Mouse (Mus musculus): ENCODE data around the gene Apobec3. TPM values are rescaled to one million over a fixed set of nuclear protein-coding genes. Genes with fewer than 3 reads are reported as not detected.
"Not testable (repeated sequence)": the region's sequence is repeated elsewhere in the genome, so short reads cannot be mapped to it uniquely, and the experiment has no call there.

Apobec3 gene
- polyA plus RNA-seq, 1 experiment from 2014 or later: 3.5 TPM

GRCm38 (mm10) chr15:79898988-79899387 is 7.5 kb downstream of the Apobec3 start:
- Histone ChIP-seq H3K9me3 (no peaks in the 10 kb centered on the region), H3K9ac (no peak overlapping the region), H3K27ac (no peak overlapping the region), H3K27me3 (replicated peaks) (no peaks in the 10 kb centered on the region), H3K4me1 (no peaks in the 10 kb centered on the region), H3K4me2 (no peak overlapping the region), H3K36me3 (replicated peaks) (no peaks in the 10 kb centered on the region), H3K4me3 (no peak overlapping the region)
- WGBS: 85% methylated on average over 5 of the region's 5 CpGs
- ATAC-seq (replicated peaks): no peak

GRCm38 (mm10) chr15:79899828-79900510 is 8.5 kb downstream of the Apobec3 start:
- no peak for ATAC-seq (replicated peaks)
- Histone ChIP-seq H3K9ac (no peak overlapping the region), H3K27me3 (replicated peaks) (no peaks in the 10 kb centered on the region), H3K36me3 (replicated peaks) (no peaks in the 10 kb centered on the region), H3K4me2 (no peak overlapping the region), H3K4me3 (no peak overlapping the region), H3K4me1 (no peaks in the 10 kb centered on the region), H3K27ac (no peak overlapping the region), H3K9me3 (no peaks in the 10 kb centered on the region)
- WGBS: 94% methylated on average over 6 of the region's 6 CpGs

- Histone ChIP-seq H3K27ac (no peak overlapping the region), H3K36me3 (replicated peaks) (no peaks in the 10 kb centered on the region), H3K4me3 (no peak overlapping the region), H3K9me3 (no peaks in the 10 kb centered on the region), H3K4me2 (no peak overlapping the region), H3K4me1 (no peaks in the 10 kb centered on the region), H3K27me3 (replicated peaks) (no peaks in the 10 kb centered on the region), H3K9ac (no peak overlapping the region)
- ATAC-seq (replicated peaks): no peak
- 76% methylated on average over 7 of the region's 7 CpGs for WGBS
Observed at GRCm38 (mm10) chr15:79900751-79901150, 9.3 kb downstream of the Apobec3 start.

GRCm38 (mm10) chr15:79901399-79901798 is 9.9 kb downstream of the Apobec3 start:
- Histone ChIP-seq H3K4me1 (no peaks in the 10 kb centered on the region), H3K27ac (no peak overlapping the region), H3K4me3 (no peak overlapping the region), H3K9me3 (no peaks in the 10 kb centered on the region), H3K9ac (no peak overlapping the region), H3K27me3 (replicated peaks) (no peaks in the 10 kb centered on the region), H3K36me3 (replicated peaks) (no peaks in the 10 kb centered on the region), H3K4me2 (no peak overlapping the region)
- no peak for ATAC-seq (replicated peaks)
- 82% methylated on average over 2 of the region's 2 CpGs for WGBS

GRCm38 (mm10) chr15:79903081-79903480 is 11.6 kb downstream of the Apobec3 start:
- H3K4me3 ChIP-seq; ATAC-seq (replicated peaks); H3K36me3 ChIP-seq (replicated peaks); H3K9me3 ChIP-seq; H3K9ac ChIP-seq; H3K4me1 ChIP-seq; H3K4me2 ChIP-seq; H3K27ac ChIP-seq; H3K27me3 ChIP-seq (replicated peaks): not testable (repeated sequence)
- WGBS: 98% methylated on average over 8 of the region's 8 CpGs

GRCm38 (mm10) chr15:79903963-79904362 is 12.5 kb downstream of the Apobec3 start:
- Histone ChIP-seq H3K4me2 (no peak overlapping the region), H3K36me3 (replicated peaks) (no peaks in the 10 kb centered on the region), H3K4me1 (no peaks in the 10 kb centered on the region), H3K9ac (no peak overlapping the region), H3K27ac (no peak overlapping the region), H3K4me3 (no peak overlapping the region), H3K9me3 (no peaks in the 10 kb centered on the region), H3K27me3 (replicated peaks) (no peaks in the 10 kb centered on the region)
- ATAC-seq (replicated peaks): no peak

GRCm38 (mm10) chr15:79904678-79905077 is 13.2 kb downstream of the Apobec3 start:
- H3K27me3 ChIP-seq (replicated peaks); H3K9ac ChIP-seq; H3K4me3 ChIP-seq; ATAC-seq (replicated peaks); H3K4me2 ChIP-seq; H3K27ac ChIP-seq; H3K9me3 ChIP-seq; H3K4me1 ChIP-seq; H3K36me3 ChIP-seq (replicated peaks): not testable (repeated sequence)
- 76% methylated on average over 11 of the region's 11 CpGs for WGBS

GRCm38 (mm10) chr15:79905211-79905610 is 13.8 kb downstream of the Apobec3 start:
- 65% methylated on average over 12 of the region's 12 CpGs for WGBS
- no peak for ATAC-seq (replicated peaks)
- H3K36me3 ChIP-seq (replicated peaks): no peaks in the 10 kb centered on the region

GRCm38 (mm10) chr15:79906855-79907254 is 15.4 kb downstream of the Apobec3 start:
- Histone ChIP-seq H3K9ac (no peak overlapping the region), H3K27ac (no peak overlapping the region), H3K36me3 (replicated peaks) (no peaks in the 10 kb centered on the region), H3K4me3 (no peak overlapping the region), H3K4me2 (no peak overlapping the region), H3K9me3 (no peaks in the 10 kb centered on the region), H3K4me1 (no peaks in the 10 kb centered on the region), H3K27me3 (replicated peaks) (no peaks in the 10 kb centered on the region)
- WGBS: 53% methylated on average over 14 of the region's 14 CpGs
- ATAC-seq (replicated peaks): no peak

More at GRCm38 (mm10) chr15:79905211-79905610, 13.8 kb downstream of the Apobec3 start:
- Histone ChIP-seq H3K9me3 (no peaks in the 10 kb centered on the region), H3K27ac (no peak overlapping the region), H3K9ac (no peak overlapping the region), H3K4me2 (no peak overlapping the region), H3K4me3 (no peak overlapping the region), H3K27me3 (replicated peaks) (no peaks in the 10 kb centered on the region), H3K4me1 (no peaks in the 10 kb centered on the region)

- not testable (repeated sequence) for H3K4me2 ChIP-seq; H3K4me3 ChIP-seq; H3K36me3 ChIP-seq (replicated peaks); H3K27ac ChIP-seq; H3K9me3 ChIP-seq; H3K4me1 ChIP-seq; H3K9ac ChIP-seq; ATAC-seq (replicated peaks); H3K27me3 ChIP-seq (replicated peaks)
- 85% methylated on average over 3 of the region's 3 CpGs for WGBS
Observed at GRCm38 (mm10) chr15:79909006-79909405, 17.5 kb downstream of the Apobec3 start.

- H3K4me3 ChIP-seq; H3K4me2 ChIP-seq; H3K4me1 ChIP-seq; H3K36me3 ChIP-seq (replicated peaks); ATAC-seq (replicated peaks); H3K9me3 ChIP-seq; H3K9ac ChIP-seq; H3K27ac ChIP-seq; H3K27me3 ChIP-seq (replicated peaks): not testable (repeated sequence)
- 85% methylated on average over 1 of the region's 1 CpGs for WGBS
Observed at GRCm38 (mm10) chr15:79910812-79911211, 19.4 kb downstream of the Apobec3 start.

GRCm38 (mm10) chr15:79911339-79911738 is 19.9 kb downstream of the Apobec3 start:
- Histone ChIP-seq H3K4me1 (no peaks in the 10 kb centered on the region), H3K27ac (no peak overlapping the region), H3K9ac (no peak overlapping the region), H3K4me2 (no peak overlapping the region), H3K27me3 (replicated peaks) (no peaks in the 10 kb centered on the region), H3K36me3 (replicated peaks) (no peaks in the 10 kb centered on the region), H3K9me3 (no peaks in the 10 kb centered on the region), H3K4me3 (no peak overlapping the region)
- WGBS: 84% methylated on average over 8 of the region's 8 CpGs
- no peak for ATAC-seq (replicated peaks)

- no peaks in the 10 kb centered on the region for H3K9me3 ChIP-seq
- WGBS: 87% methylated on average over 6 of the region's 6 CpGs
- H3K27me3 ChIP-seq (replicated peaks): no peaks in the 10 kb centered on the region
- H3K9ac ChIP-seq: no peak overlapping the region
- ATAC-seq (replicated peaks): no peak
- H3K4me3 ChIP-seq: no peak overlapping the region
- no peaks in the 10 kb centered on the region for H3K4me1 ChIP-seq
- no peak overlapping the region for H3K4me2 ChIP-seq
- H3K27ac ChIP-seq: no peak overlapping the region
- H3K36me3 ChIP-seq (replicated peaks): 0 out of 2 replicates have a peak, but pooled peaks cover 2% of the 10 kb centered on the region
Observed at GRCm38 (mm10) chr15:79913761-79914346, 22.4 kb downstream of the Apobec3 start.
